Mouse (Mus musculus): Measurements from ENCODE around the gene Pomgnt2.

Pomgnt2 gene

GRCm38 (mm10) chr9:121968258-121968657 is 28.7 kb downstream of the Pomgnt2 start:
- DNase-seq (ENCODE audit: low spot score), result peak; percentile 60

- no peak for DNase-seq (ENCODE audit: low spot score)
Measured at GRCm38 (mm10) chr9:121964941-121965340, 32.0 kb downstream of the Pomgnt2 start.

GRCm38 (mm10) chr9:121959966-121960635 is 36.8 kb downstream of the Pomgnt2 start:
- DNase-seq (ENCODE audit: low spot score), result no peak

- DNase-seq (ENCODE audit: low spot score), result no peak
Measured at GRCm38 (mm10) chr9:121952596-121952995, 44.3 kb downstream of the Pomgnt2 start.

- no peak for DNase-seq (ENCODE audit: low spot score)
Measured at GRCm38 (mm10) chr9:121951114-121951423, 45.8 kb downstream of the Pomgnt2 start.

- peak; percentile 90 for DNase-seq (ENCODE audit: low spot score)
Measured at GRCm38 (mm10) chr9:121950418-121951113, 46.3 kb downstream of the Pomgnt2 start, which contains the start of gene Fam198a. Gene Fam198a, plus strand, starts transcription at chr9:121950988.

GRCm38 (mm10) chr9:121948431-121948830 is 48.5 kb downstream of the Pomgnt2 start:
- DNase-seq (ENCODE audit: low spot score), result no peak

GRCm38 (mm10) chr9:121947784-121948183 is 49.1 kb downstream of the Pomgnt2 start:
- DNase-seq (ENCODE audit: low spot score), result peak; percentile 71

- no peak for DNase-seq (ENCODE audit: low spot score)
Measured at GRCm38 (mm10) chr9:121943628-121944027, 53.3 kb downstream of the Pomgnt2 start.

- DNase-seq (ENCODE audit: low spot score), result no peak
Measured at GRCm38 (mm10) chr9:121943005-121943404, 53.9 kb downstream of the Pomgnt2 start.

- DNase-seq (ENCODE audit: low spot score), result no peak
Measured at GRCm38 (mm10) chr9:121937944-121938355, 59.0 kb downstream of the Pomgnt2 start.

- DNase-seq (ENCODE audit: low spot score), result no peak
Measured at GRCm38 (mm10) chr9:121937451-121937864, 59.5 kb downstream of the Pomgnt2 start.

- DNase-seq (ENCODE audit: low spot score), result no peak
Measured at GRCm38 (mm10) chr9:121936952-121937351, 60.0 kb downstream of the Pomgnt2 start.

- DNase-seq (ENCODE audit: low spot score), result no peak
Measured at GRCm38 (mm10) chr9:121934856-121935255, 62.1 kb downstream of the Pomgnt2 start.
